Mouse (Mus musculus): ENCODE measurements around the gene Med25. TPM values are rescaled to one million over a fixed set of nuclear protein-coding genes. Genes with fewer than 3 reads are reported as not detected.

Gene Med25
- total RNA-seq, 2 experiments from 2014 or later, result 15.6 to 26.7 TPM

Other genes starting within 250 kb of the Med25 start
- gene Myh14, start 221.9 kb downstream of the Med25 start, total RNA-seq (2014; fragmentation: Nextera tagmentation), result not detected in 2 replicates
- not detected in 2 replicates for gene Myh14, start 221.9 kb downstream of the Med25 start, total RNA-seq (2017)
- gene Izumo2, start 184.0 kb downstream of the Med25 start, total RNA-seq (2014; fragmentation: Nextera tagmentation), result not detected in 2 replicates
- gene Izumo2, start 184.0 kb downstream of the Med25 start, total RNA-seq (2017), result not detected in 2 replicates
- gene Vrk3, start 144.3 kb downstream of the Med25 start, total RNA-seq (2014; fragmentation: Nextera tagmentation), result 45.0 and 52.3 TPM in 2 replicates
- gene Vrk3, start 144.3 kb downstream of the Med25 start, total RNA-seq (2017), result 27.4 and 34.8 TPM in 2 replicates
- gene Zfp473, start 141.7 kb downstream of the Med25 start, total RNA-seq (2014; fragmentation: Nextera tagmentation), result 1.6 and 6.2 TPM in 2 replicates
- 2.0 and 2.2 TPM in 2 replicates for gene Zfp473, start 141.7 kb downstream of the Med25 start, total RNA-seq (2017)
- 81.8 and 83.0 TPM in 2 replicates for gene Nup62, start 76.6 kb downstream of the Med25 start, total RNA-seq (2014; fragmentation: Nextera tagmentation)
- gene Nup62, start 76.6 kb downstream of the Med25 start, total RNA-seq (2017), result 120 and 167 TPM in 2 replicates
- gene Il4i1, start 76.3 kb downstream of the Med25 start, total RNA-seq (2014; fragmentation: Nextera tagmentation), result 1.2 TPM in 1 of 2 replicates, not detected in the other
- 0.15 and 0.22 TPM in 2 replicates for gene Il4i1, start 76.3 kb downstream of the Med25 start, total RNA-seq (2017)
- gene Atf5, start 76.1 kb downstream of the Med25 start, total RNA-seq (2014; fragmentation: Nextera tagmentation), result 5.6 and 8.5 TPM in 2 replicates
- 3.8 and 6.8 TPM in 2 replicates for gene Atf5, start 76.1 kb downstream of the Med25 start, total RNA-seq (2017)
- 18.2 and 25.0 TPM in 2 replicates for gene Akt1s1, start 43.7 kb downstream of the Med25 start, total RNA-seq (2014; fragmentation: Nextera tagmentation)
- 22.8 and 26.5 TPM in 2 replicates for gene Akt1s1, start 43.7 kb downstream of the Med25 start, total RNA-seq (2017)
- gene Tbc1d17, start 43.6 kb downstream of the Med25 start, total RNA-seq (2014; fragmentation: Nextera tagmentation), result 18.1 and 22.6 TPM in 2 replicates
- 15.5 and 19.3 TPM in 2 replicates for gene Tbc1d17, start 43.6 kb downstream of the Med25 start, total RNA-seq (2017)
- gene Pnkp, start 35.6 kb downstream of the Med25 start, total RNA-seq (2014; fragmentation: Nextera tagmentation), result 61.3 and 65.7 TPM in 2 replicates
- 51.0 and 79.6 TPM in 2 replicates for gene Pnkp, start 35.6 kb downstream of the Med25 start, total RNA-seq (2017)
- 67.0 and 95.4 TPM in 2 replicates for gene Ptov1, start 22.9 kb downstream of the Med25 start, total RNA-seq (2014; fragmentation: Nextera tagmentation)
- 24.4 and 32.1 TPM in 2 replicates for gene Ptov1, start 22.9 kb downstream of the Med25 start, total RNA-seq (2017)
- 13.6 TPM in 2 replicates for gene Fuz, start 3.4 kb upstream of the Med25 start, total RNA-seq (2014; fragmentation: Nextera tagmentation)
- gene Fuz, start 3.4 kb upstream of the Med25 start, total RNA-seq (2017), result 16.5 and 18.0 TPM in 2 replicates
- 40.8 and 84.2 TPM in 2 replicates for gene Ap2a1, start 36.8 kb upstream of the Med25 start, total RNA-seq (2014; fragmentation: Nextera tagmentation)
- 28.6 and 30.1 TPM in 2 replicates for gene Ap2a1, start 36.8 kb upstream of the Med25 start, total RNA-seq (2017)
- gene Tsks, start 50.5 kb upstream of the Med25 start, total RNA-seq (2014; fragmentation: Nextera tagmentation), result not detected in 2 replicates
- 0.17 TPM in 1 of 2 replicates, not detected in the other for gene Tsks, start 50.5 kb upstream of the Med25 start, total RNA-seq (2017)
- not detected in 2 replicates for gene Cpt1c, start 82.1 kb upstream of the Med25 start, total RNA-seq (2014; fragmentation: Nextera tagmentation)
- not detected in 2 replicates for gene Cpt1c, start 82.1 kb upstream of the Med25 start, total RNA-seq (2017)
- 104 and 115 TPM in 2 replicates for gene Prmt1, start 93.9 kb upstream of the Med25 start, total RNA-seq (2014; fragmentation: Nextera tagmentation)
- gene Prmt1, start 93.9 kb upstream of the Med25 start, total RNA-seq (2017), result 138 and 190 TPM in 2 replicates
- 76.6 and 105 TPM in 2 replicates for gene Irf3, start 104.9 kb upstream of the Med25 start, total RNA-seq (2014; fragmentation: Nextera tagmentation)
- 87.5 and 88.9 TPM in 2 replicates for gene Irf3, start 104.9 kb upstream of the Med25 start, total RNA-seq (2017)
- gene Bcl2l12, start 106.0 kb upstream of the Med25 start, total RNA-seq (2014; fragmentation: Nextera tagmentation), result 19.4 and 57.9 TPM in 2 replicates
- gene Bcl2l12, start 106.0 kb upstream of the Med25 start, total RNA-seq (2017), result 18.4 and 32.9 TPM in 2 replicates
- 28.6 and 29.8 TPM in 2 replicates for gene Scaf1, start 123.7 kb upstream of the Med25 start, total RNA-seq (2014; fragmentation: Nextera tagmentation)
- 15.7 and 17.8 TPM in 2 replicates for gene Scaf1, start 123.7 kb upstream of the Med25 start, total RNA-seq (2017)
- gene Rras, start 125.2 kb upstream of the Med25 start, total RNA-seq (2014; fragmentation: Nextera tagmentation), result 2.3 and 7.8 TPM in 2 replicates
- 1.0 and 1.4 TPM in 2 replicates for gene Rras, start 125.2 kb upstream of the Med25 start, total RNA-seq (2017)
- 21.1 and 29.6 TPM in 2 replicates for gene Prr12, start 160.2 kb upstream of the Med25 start, total RNA-seq (2014; fragmentation: Nextera tagmentation)
- gene Prr12, start 160.2 kb upstream of the Med25 start, total RNA-seq (2017), result 1.7 and 4.1 TPM in 2 replicates
- 42.2 and 57.2 TPM in 2 replicates for gene Nosip, start 169.7 kb upstream of the Med25 start, total RNA-seq (2014; fragmentation: Nextera tagmentation)
- gene Nosip, start 169.7 kb upstream of the Med25 start, total RNA-seq (2017), result 49.4 and 63.1 TPM in 2 replicates
- 6.8 and 9.4 TPM in 2 replicates for gene Prrg2, start 170.0 kb upstream of the Med25 start, total RNA-seq (2014; fragmentation: Nextera tagmentation)
- gene Prrg2, start 170.0 kb upstream of the Med25 start, total RNA-seq (2017), result 4.8 and 5.3 TPM in 2 replicates
- 2.2 and 11.6 TPM in 2 replicates for gene Rcn3, start 199.5 kb upstream of the Med25 start, total RNA-seq (2014; fragmentation: Nextera tagmentation)
- gene Rcn3, start 199.5 kb upstream of the Med25 start, total RNA-seq (2017), result 4.1 and 7.0 TPM in 2 replicates
- gene Fcgrt, start 211.1 kb upstream of the Med25 start, total RNA-seq (2014; fragmentation: Nextera tagmentation), result 2.1 and 3.8 TPM in 2 replicates
- gene Fcgrt, start 211.1 kb upstream of the Med25 start, total RNA-seq (2017), result 2.7 and 3.6 TPM in 2 replicates
- 3,834 and 4,027 TPM in 2 replicates for gene Rps11, start 231.7 kb upstream of the Med25 start, total RNA-seq (2014; fragmentation: Nextera tagmentation)
- gene Rps11, start 231.7 kb upstream of the Med25 start, total RNA-seq (2017), result 963 and 1,110 TPM in 2 replicates
- gene Rpl13a, start 236.0 kb upstream of the Med25 start, total RNA-seq (2014; fragmentation: Nextera tagmentation), result 3,523 and 3,605 TPM in 2 replicates
- 3,792 and 4,750 TPM in 2 replicates for gene Rpl13a, start 236.0 kb upstream of the Med25 start, total RNA-seq (2017)
- gene Gm45713, start 243.5 kb upstream of the Med25 start, total RNA-seq (2014; fragmentation: Nextera tagmentation), result not detected in 2 replicates
- 0.10 and 0.13 TPM in 2 replicates for gene Gm45713, start 243.5 kb upstream of the Med25 start, total RNA-seq (2017)
- 7.4 and 8.2 TPM in 2 replicates for gene Flt3l, start 243.7 kb upstream of the Med25 start, total RNA-seq (2014; fragmentation: Nextera tagmentation)
- 2.3 and 5.7 TPM in 2 replicates for gene Flt3l, start 243.7 kb upstream of the Med25 start, total RNA-seq (2017)

Measured in granulocyte monocyte progenitor cell, adult 5-6 weeks (primary cell).